Mouse (Mus musculus) stomach, postnatal 0 days (tissue): ENCODE results near the gene Grk6. TPM values are rescaled to one million over a fixed set of nuclear protein-coding genes. Genes with fewer than 3 reads are reported as not detected.

Source experiments
- ATAC-seq: fragments of 200-750 bp; cut with Nextera tagmentation; 2 replicates; pipeline ENCODE4 v1.8.0; 2017; ENCODE audit not compliant: low FRiP score, low TSS enrichment
- DNase-seq: peaks from one replicate; pipeline ENCODE4 v3.0.0-alpha.2; 2016; ENCODE audit warnings: low spot score
- H3K27ac ChIP-seq: fragments of 300-500 bp; sonication (generic); replicated peaks from 2 replicates; pipeline ENCODE4 v1.5.1; 2014; ENCODE audit warnings: mild to moderate bottlenecking, control low read depth
- H3K27me3 ChIP-seq: fragments of 300-500 bp; sonication (generic); 2 replicates; pipeline ENCODE4 v1.6.1; 2014; ENCODE audit warnings: low read length; ENCODE audit not compliant: control insufficient read depth, insufficient read depth
- H3K36me3 ChIP-seq: fragments of 300-500 bp; sonication (generic); 2 replicates; pipeline ENCODE4 v1.6.1; 2014; ENCODE audit warnings: low read length, mixed read lengths; ENCODE audit not compliant: control insufficient read depth, insufficient read depth
- H3K4me1 ChIP-seq: fragments of 300-500 bp; sonication (generic); replicated peaks from 2 replicates; pipeline ENCODE4 v1.6.1; 2014; ENCODE audit warnings: antibody characterized with exemption; ENCODE audit not compliant: control insufficient read depth, insufficient read depth
- H3K4me2 ChIP-seq: fragments of 300-500 bp; sonication (generic); replicated peaks from 2 replicates; pipeline ENCODE4 v1.6.1; 2014; ENCODE audit warnings: low read depth, mild to moderate bottlenecking, control low read depth, moderate library complexity
- H3K4me3 ChIP-seq: fragments of 300-500 bp; sonication (generic); 2 replicates; pipeline ENCODE4 v1.5.1; 2014; ENCODE audit warnings: low read depth, low read length, control low read depth
- H3K9ac ChIP-seq: fragments of 300-500 bp; sonication (generic); 2 replicates; pipeline ENCODE4 v1.6.1; 2014; ENCODE audit warnings: mild to moderate bottlenecking, low read length, control low read depth, mixed read lengths
- H3K9me3 ChIP-seq: fragments of 300-500 bp; sonication (generic); 2 replicates; pipeline ENCODE4 v1.6.1; 2016; ENCODE audit warnings: low read length; ENCODE audit not compliant: control insufficient read depth
- CTCF ChIP-seq: IDR thresholded peaks from 2 replicates; pipeline ENCODE4 v1.5.1; 2016; ENCODE audit warnings: antibody characterized with exemption, low read depth, mild to moderate bottlenecking, moderate library complexity
- EP300 ChIP-seq: optimal IDR thresholded peaks from 2 replicates; pipeline ENCODE3; 2016; ENCODE audit warnings: antibody characterized with exemption
- WGBS: fragments of 180-500 bp; shearing (Covaris S2); extraction: QIAGEN DNeasy Blood & Tissue Kit; methylation state at CpG from one replicate; pipeline ENCODE4 v1.1.7; 2014; 5-methylcytosine and 5-hydroxymethylcytosine counted together
- microRNA-seq: library from miRNA; unstranded; fragments of <30 nt; microRNA quantifications from one replicate; pipeline ENCODE4, GENCODE M21; 2016
- polyA plus RNA-seq: library from polyadenylated mRNA; unstranded; fragments of >200 nt; fragmentation: Nextera tagmentation; extraction: Ambion mirVana; gene quantifications from 2 replicates; pipeline ENCODE4 v1.2.1, GENCODE M21; 2015

Gene Grk6
- polyA plus RNA-seq, 1 experiment from 2014 or later = 17.7 TPM

- TF ChIP-seq CTCF (no peak), EP300 (no peak)
- ATAC-seq (no peak), DNase-seq (no peak)
- 79% methylated on average over 10 of the region's 10 CpGs for WGBS
- Histone ChIP-seq H3K27me3 (no peaks in the 10 kb centered on the region), H3K9ac (no peak overlapping the region), H3K4me3 (no peak overlapping the region), H3K27ac (no peak overlapping the region), H3K36me3 (peaks cover 43% of the 10 kb centered on the region), H3K9me3 (no peaks in the 10 kb centered on the region), H3K4me1 (peaks cover 11% of the 10 kb centered on the region), H3K4me2 (no peak overlapping the region)
Measured at GRCm38 (mm10) chr13:55506697-55507096, 61.8 kb downstream of the Grk6 start.

- Histone ChIP-seq H3K4me1 (peaks cover 14% of the 10 kb centered on the region), H3K9ac (no peak overlapping the region), H3K27ac (no peak overlapping the region), H3K9me3 (no peaks in the 10 kb centered on the region), H3K4me2 (no peak overlapping the region), H3K36me3 (peaks cover 43% of the 10 kb centered on the region), H3K4me3 (no peak overlapping the region), H3K27me3 (no peaks in the 10 kb centered on the region)
- DNase-seq (no peak), ATAC-seq (no peak)
- WGBS = 61% methylated on average over 9 of the region's 11 CpGs
- TF ChIP-seq CTCF (peak; percentile 41; the same call in 1 of the 2 replicates), EP300 (no peak)
Measured at GRCm38 (mm10) chr13:55507877-55508276, 63.0 kb downstream of the Grk6 start.

GRCm38 (mm10) chr13:55508531-55508930 is 63.7 kb downstream of the Grk6 start:
- Histone ChIP-seq H3K9me3 (no peaks in the 10 kb centered on the region), H3K27ac (0 out of 2 replicates have a peak overlapping the region, but pooled peaks have one; percentile 13), H3K36me3 (peaks cover 38% of the 10 kb centered on the region), H3K9ac (no peak overlapping the region), H3K4me3 (no peak overlapping the region), H3K27me3 (no peaks in the 10 kb centered on the region), H3K4me1 (peaks cover 14% of the 10 kb centered on the region), H3K4me2 (no peak overlapping the region)
- no peak for TF ChIP-seq CTCF
- no peak for TF ChIP-seq EP300
- no peak for ATAC-seq
- no peak for DNase-seq
- 86% methylated on average over 10 of the region's 10 CpGs for WGBS

- TF ChIP-seq CTCF (no peak), EP300 (no peak)
- Histone ChIP-seq H3K9me3 (no peaks in the 10 kb centered on the region), H3K27me3 (no peaks in the 10 kb centered on the region), H3K27ac (peak overlapping the region; percentile 92), H3K36me3 (peaks cover 30% of the 10 kb centered on the region), H3K4me1 (peaks cover 14% of the 10 kb centered on the region), H3K4me3 (peak overlapping the region; percentile 2; the same call in 1 of the 2 replicates), H3K4me2 (peak overlapping the region; percentile 68), H3K9ac (peak overlapping the region; percentile 18)
- DNase-seq (no peak), ATAC-seq (peak; percentile 51)
- WGBS = 29% methylated on average over 3 of the region's 3 CpGs
Measured at GRCm38 (mm10) chr13:55510332-55510667, 65.4 kb downstream of the Grk6 start.

Small RNAs within 50 kb of the gene (microRNA-seq; reads per million reads assigned to microRNA genes)
- gene Mir6943 (not detected), gene Mir6944 (5.5 reads per million, percentile 9 among the genes with 10 or more reads in this experiment), gene Mir6945 (2.9 reads per million)

Other genes with a start within 250 kb of the Grk6 start
- gene Nsd1, start 235.3 kb upstream of the Grk6 start, polyA plus RNA-seq = 33.7 and 35.0 TPM in 2 replicates
- gene Prelid1, start 124.6 kb upstream of the Grk6 start, polyA plus RNA-seq = 350 and 354 TPM in 2 replicates
- 79.7 and 85.3 TPM in 2 replicates for gene Rab24, start 123.1 kb upstream of the Grk6 start, polyA plus RNA-seq
- 9.7 and 12.4 TPM in 2 replicates for gene Mxd3, start 115.2 kb upstream of the Grk6 start, polyA plus RNA-seq
- 73.7 and 76.5 TPM in 2 replicates for gene Lman2, start 82.3 kb upstream of the Grk6 start, polyA plus RNA-seq
- 0.51 and 0.73 TPM in 2 replicates for gene Rgs14, start 75.3 kb upstream of the Grk6 start, polyA plus RNA-seq
- not detected in 2 replicates for gene Slc34a1, start 46.9 kb upstream of the Grk6 start, polyA plus RNA-seq
- gene Pfn3, start 29.8 kb upstream of the Grk6 start, polyA plus RNA-seq = not detected in 2 replicates
- 0.41 and 0.68 TPM in 2 replicates for gene F12, start 18.3 kb upstream of the Grk6 start, polyA plus RNA-seq
- gene Prr7, start 19.2 kb downstream of the Grk6 start, polyA plus RNA-seq = 0.13 and 0.28 TPM in 2 replicates
- 39.3 and 40.4 TPM in 2 replicates for gene Dbn1, start 43.0 kb downstream of the Grk6 start, polyA plus RNA-seq
- gene Pdlim7, start 68.6 kb downstream of the Grk6 start, polyA plus RNA-seq = 174 and 193 TPM in 2 replicates
- gene Dok3, start 84.2 kb downstream of the Grk6 start, polyA plus RNA-seq = 1.0 and 1.3 TPM in 2 replicates
- gene Ddx41, start 91.6 kb downstream of the Grk6 start, polyA plus RNA-seq = 24.2 and 25.6 TPM in 2 replicates
- 10.2 and 11.1 TPM in 2 replicates for gene Fam193b, start 126.0 kb downstream of the Grk6 start, polyA plus RNA-seq
- 123 and 136 TPM in 2 replicates for gene Tmed9, start 128.7 kb downstream of the Grk6 start, polyA plus RNA-seq
- 15.9 and 16.0 TPM in 2 replicates for gene B4galt7, start 154.8 kb downstream of the Grk6 start, polyA plus RNA-seq
- 32.0 and 33.0 TPM in 2 replicates for gene Caml, start 177.9 kb downstream of the Grk6 start, polyA plus RNA-seq
- gene Ddx46, start 190.0 kb downstream of the Grk6 start, polyA plus RNA-seq = 14.9 and 15.2 TPM in 2 replicates
- gene B230219D22Rik, start 248.1 kb downstream of the Grk6 start, polyA plus RNA-seq = 25.4 and 26.1 TPM in 2 replicates